Mouse (Mus musculus) naive thymus-derived CD4-positive, alpha-beta T cell, adult 2 months (primary cell): ENCODE measurements around the gene Gm13769.
"Not testable (repeated sequence)": the region's sequence is repeated elsewhere in the genome, so short reads cannot be mapped to it uniquely, and the experiment has no call there.

ENCODE experiments used
- DNase-seq: peaks from one replicate; pipeline ENCODE4 v3.0.0-alpha.2; 2011; ENCODE audit warnings: low read depth

Gm13769 gene

DNA sequence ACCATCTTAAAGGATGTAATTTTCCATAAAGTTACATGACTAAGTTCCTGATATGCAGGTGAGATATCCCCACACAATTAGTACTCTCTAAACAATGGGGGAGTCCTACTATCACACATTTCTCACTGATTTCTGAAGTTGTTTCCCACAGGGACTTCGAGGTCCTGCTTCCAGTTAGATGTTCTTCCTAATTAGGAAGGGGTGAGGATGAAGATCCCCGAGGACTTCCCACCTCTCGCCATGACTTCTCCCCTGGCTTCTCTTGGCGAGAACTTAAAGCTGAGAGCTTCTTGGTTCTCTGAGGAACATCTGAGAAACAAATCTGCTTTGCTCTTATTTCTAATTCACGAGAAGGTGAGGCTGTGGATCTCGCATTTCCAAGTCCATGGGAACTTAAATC lies at the start of gene Gm13769:
TSS of gene Gm13769 (plus strand) at position 301 of the 400 bp plus-strand sequence.
- not testable (repeated sequence) for DNase-seq

- DNase-seq, result no peak
These were observed 29.3 kb upstream of the Gm13769 start, which contains the start of gene Olfr1272 for GRCm38 (mm10) chr2:90292741-90293140. Gene Olfr1272 (minus strand): TSS chr2:90292841.

- not testable (repeated sequence) for DNase-seq
These were observed 24.7 kb downstream of the Gm13769 start for GRCm38 (mm10) chr2:90346694-90347093.

GRCm38 (mm10) chr2:90351047-90351446 lies 29.0 kb downstream of the Gm13769 start:
- DNase-seq, result not testable (repeated sequence)

- not testable (repeated sequence) for DNase-seq
These were observed 29.5 kb downstream of the Gm13769 start for GRCm38 (mm10) chr2:90351540-90351939.

GRCm38 (mm10) chr2:90359229-90359628 lies 37.2 kb downstream of the Gm13769 start:
- DNase-seq, result not testable (repeated sequence)

- DNase-seq, result not testable (repeated sequence)
These were observed 38.2 kb downstream of the Gm13769 start for GRCm38 (mm10) chr2:90360199-90360598.
